Mouse (Mus musculus) right cerebral cortex, postnatal 36 days (tissue): Measurements from ENCODE around the gene Olfr527.

Source experiments
- DNase-seq, 2 experiments: peaks; one replicate each; pipeline ENCODE4 v3.0.0; 2022; ENCODE audit warnings: low spot score in 2 of 2, mixed read lengths in 1 of 2

Olfr527 gene

DNA sequence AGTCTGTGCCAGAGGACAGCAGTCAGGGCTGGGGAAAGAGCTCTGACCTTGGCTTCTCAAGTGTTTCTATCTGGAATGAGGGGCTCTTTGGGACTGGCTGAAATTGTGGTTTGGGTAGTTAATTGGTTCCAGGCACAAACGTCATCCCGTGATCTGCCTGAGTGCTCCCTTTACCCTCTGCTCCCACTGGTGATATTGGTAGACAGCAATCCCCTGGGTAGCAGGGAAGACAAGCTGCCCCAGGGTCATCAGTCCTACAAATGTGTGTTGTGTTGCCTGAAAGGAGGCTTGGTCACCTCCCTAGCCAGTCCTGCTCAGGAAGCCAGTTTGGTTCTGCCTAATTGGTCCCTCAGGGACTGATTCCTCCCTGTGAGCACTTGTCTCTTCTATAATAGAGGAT lies at the start of gene Olfr527:
Olfr527 (plus strand) TSS at position 301 of the 400 bp plus-strand sequence.
- DNase-seq, result no peak

DNA sequence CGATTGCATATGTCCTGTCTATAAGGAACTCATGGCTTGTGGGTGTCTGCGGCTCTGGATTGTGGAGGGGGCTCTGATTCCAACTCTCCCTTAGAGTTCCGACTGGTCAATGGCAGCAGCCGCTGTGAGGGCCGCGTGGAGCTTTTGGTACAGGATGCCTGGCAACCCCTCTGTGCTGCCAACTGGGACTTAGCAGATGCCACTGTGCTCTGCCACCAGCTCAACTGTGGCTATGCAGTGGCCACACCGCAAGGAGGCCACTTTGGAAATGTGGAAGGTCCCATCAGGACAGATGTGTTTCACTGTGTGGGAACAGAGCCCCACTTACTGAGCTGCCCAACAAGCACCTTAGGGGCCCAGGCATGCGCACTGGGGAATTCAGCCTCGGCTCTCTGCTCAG lies 38.1 kb upstream of the Olfr527 start:
- no peak for DNase-seq

DNA sequence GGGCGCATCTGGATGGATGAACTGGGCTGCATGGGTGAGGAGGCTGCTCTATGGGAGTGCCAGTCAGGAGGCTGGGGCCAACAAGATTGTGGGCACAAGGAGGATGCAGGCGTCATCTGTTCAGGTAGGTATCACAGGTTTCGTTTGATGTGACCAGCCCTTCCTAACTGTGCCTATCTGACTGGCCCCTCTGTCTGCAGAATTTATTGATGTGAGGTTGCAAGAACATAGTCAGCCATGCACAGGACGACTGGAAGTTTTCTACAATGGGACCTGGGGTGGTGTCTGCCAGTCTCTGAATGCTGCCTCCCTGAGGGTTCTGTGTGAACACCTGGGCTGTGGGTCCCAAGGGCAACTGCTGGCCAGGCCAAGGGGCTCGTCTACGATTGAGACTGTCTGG lies 36.9 kb upstream of the Olfr527 start:
- no peak for DNase-seq

DNA sequence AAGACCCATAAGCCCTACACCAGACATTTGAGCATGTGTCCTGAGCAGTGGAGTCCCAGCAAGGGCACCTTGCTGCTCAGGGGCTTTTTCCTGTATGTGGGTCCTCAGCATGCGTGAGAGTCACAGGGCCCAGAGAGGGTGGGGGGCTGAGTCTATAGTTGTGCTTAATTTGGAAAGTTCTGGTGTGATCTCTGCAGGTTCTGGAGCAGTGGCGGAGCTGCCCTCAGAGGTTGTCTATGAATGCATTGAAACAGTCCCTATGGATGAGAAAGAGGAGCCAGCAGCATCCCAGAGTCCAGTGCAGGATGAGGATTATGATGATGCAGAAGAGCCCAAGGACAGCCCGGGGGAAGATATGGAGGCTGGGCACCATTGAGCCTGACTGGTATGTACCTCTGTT lies 34.4 kb upstream of the Olfr527 start:
- no peak for DNase-seq

DNA sequence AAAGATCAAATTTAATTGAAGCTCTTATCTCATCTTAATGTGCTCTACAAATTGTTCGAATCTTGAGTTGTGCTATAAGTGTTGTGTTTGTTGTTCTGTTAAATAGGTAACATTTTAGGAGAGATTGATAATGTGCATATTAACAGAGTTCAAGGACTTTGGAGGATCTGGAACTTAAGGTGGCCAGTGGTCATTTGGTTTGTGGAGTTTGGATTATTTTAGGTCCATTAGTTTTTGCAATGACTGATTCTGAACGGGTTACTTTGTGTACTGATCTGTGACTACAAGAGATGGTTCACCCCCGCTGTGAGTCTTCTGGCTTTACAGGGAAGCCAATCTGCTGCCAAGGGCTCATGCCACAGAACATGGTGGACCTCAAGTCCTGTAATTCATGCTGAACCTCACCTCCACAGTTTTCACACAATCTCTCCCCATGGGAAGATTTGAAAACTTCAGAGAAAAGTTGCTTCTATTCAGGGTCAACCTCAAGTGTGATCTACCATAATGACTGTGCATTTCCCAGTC lies 13.9 kb upstream of the Olfr527 start:
- no peak for DNase-seq

DNA sequence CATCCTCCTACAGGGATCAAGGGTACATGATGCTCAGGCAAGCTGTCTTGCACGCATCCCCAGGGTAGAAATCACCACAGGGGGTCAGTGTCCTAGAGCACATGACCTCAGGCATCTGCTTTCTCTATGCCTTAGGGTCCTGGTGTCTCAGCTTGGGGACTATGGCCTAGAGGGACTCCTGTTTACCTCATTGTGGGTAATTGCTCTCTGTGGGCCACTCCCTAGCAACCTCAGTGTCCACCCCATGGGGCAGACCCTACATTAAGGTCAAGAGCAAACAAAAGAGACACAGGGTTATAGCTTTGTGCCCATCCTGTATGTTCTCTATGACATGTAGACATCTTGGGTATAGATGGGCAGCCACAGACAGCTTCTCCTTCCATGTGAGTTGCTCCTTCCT lies 13.3 kb upstream of the Olfr527 start, which contains the start of gene Olfr525:
Olfr525 (plus strand) TSS at position 301 of the 400 bp plus-strand sequence.
- DNase-seq, result no peak

DNA sequence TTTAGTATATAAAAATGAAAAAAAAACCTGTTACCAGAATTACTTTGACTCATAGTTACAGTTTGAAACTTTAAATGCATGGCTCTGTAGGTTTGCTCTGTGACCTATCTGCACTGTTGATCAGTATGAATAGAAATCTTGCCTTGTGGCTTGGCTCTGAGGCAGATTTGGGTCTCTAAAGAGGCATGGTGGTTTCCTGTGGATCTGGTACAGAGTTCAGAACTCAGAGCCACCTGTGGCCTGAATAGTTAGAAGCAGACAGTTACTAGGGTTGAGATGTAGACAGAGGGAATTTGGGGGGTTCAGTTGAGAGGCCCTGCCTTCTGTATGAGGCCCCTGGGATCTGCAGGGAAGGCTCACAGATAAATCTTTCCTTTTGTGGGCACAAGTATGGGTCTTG lies 12.7 kb upstream of the Olfr527 start:
- no peak for DNase-seq

DNA sequence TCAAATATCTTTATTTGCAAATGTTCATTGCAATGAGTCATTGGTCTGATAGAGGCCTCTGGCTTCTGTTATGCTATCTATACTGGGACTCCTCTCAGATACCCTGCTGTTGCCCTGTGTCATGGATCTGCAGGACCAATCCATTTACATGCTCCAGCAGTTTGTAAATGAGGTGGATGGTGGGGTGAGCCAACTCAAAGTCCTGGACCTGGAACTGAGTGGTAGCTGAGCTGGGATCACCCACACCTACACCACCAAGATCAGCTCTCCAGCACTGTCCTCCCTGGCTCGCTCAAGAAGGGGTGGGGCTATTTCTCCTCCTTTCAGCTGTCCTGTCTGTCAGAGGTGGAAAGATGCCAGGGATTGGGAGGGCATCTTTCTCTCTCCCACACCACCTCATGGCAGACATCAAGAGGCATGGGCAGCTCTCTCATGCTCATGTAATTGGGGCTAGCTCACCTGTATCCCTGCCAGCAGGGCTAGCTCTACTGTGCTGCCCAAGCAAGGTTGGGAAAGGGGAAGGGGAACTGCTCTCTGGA lies 4.0 kb upstream of the Olfr527 start:
- DNase-seq, result no peak

DNA sequence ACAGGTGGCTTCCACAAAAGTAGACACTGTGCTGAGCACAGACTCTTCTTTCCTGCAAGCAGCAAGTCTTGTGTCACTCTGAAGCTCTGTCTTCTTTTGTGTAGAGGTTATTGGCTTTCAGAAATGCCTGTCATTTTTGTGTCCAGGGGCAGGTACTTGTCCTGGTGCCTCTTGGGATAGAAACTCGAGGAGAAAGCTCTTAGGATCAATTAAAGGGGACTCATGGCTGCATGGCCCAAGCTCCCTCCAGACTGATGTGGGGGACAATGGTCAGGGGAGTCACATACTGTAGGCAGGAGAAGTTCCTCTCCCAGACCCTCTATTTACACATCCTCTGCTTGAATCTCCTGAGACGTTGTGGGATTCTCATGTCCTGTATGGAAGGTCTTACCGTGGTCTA lies 27.8 kb downstream of the Olfr527 start, which contains the start of gene Olfr60:
Olfr60 (minus strand) TSS at position 101 of the 400 bp plus-strand sequence.
- no peak for DNase-seq

DNA sequence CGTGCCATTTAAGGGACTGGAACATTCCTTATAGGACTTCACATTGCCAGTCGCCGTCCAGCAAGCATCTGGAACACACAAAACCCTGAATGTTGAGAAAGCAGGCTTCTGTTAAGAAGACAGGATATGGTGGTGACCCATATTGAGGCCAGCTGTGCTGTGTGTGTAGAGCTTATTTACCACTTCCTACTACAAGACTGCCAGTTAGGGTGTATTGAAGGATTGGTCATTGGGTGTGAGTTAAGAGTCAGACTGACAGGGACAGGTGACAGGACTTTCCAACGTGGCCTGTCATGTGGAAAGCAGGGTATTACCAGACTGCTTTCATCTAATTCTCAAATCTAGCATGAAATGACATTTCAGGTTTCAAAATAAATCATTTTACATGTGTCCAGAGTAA lies 40.5 kb downstream of the Olfr527 start:
- no peak for DNase-seq

DNA sequence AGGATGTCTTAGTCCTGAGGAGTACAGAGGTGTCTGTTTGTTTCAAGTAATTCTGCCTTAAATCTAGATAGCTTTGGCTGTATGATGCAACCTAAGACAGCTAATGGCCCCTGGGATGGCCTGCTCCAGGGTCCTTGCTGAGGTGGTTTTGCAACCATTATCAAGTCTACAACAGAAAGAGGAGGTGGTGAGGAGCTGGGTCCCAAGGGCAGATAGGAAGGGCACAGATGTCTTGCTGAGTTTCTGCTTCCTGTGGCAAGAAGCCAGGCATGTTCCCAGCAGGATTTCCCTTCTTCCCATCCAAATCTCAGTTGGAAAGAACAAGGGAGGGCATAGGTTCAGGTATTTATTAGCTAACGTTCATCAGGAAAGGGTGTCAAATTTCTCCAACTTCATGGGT lies 42.4 kb downstream of the Olfr527 start, which contains the start of gene Olfr530:
Olfr530 (minus strand) TSS at position 101 of the 400 bp plus-strand sequence.
- no peak for DNase-seq

DNA sequence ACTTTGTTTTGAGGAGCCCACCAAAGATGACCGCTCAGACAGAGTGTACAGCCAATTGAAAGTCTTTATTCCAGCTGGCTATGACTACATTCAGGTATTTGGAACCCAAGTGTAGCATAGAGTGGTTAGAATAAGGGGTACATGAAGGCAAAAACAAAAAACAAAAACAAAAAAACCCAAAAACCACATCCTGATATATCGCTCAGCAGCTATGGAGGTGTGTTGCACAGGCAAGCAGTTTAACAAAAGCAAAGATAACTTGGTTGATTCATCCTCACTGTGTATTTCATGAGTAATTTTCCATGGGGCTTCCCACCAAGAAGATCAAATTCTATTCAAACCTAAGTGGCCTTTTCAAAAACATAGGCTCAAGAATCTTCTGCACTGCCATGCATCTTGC lies 43.1 kb downstream of the Olfr527 start:
- DNase-seq, result no peak
